Mouse (Mus musculus): ENCODE results near the gene Timm44.

The Timm44 gene

GRCm38 (mm10) chr8:4237814-4238433 is 37.8 kb downstream of the Timm44 start:
- DNase-seq (ENCODE audit: low read depth, low spot score): no peak

- DNase-seq (ENCODE audit: low read depth, low spot score): no peak
These were observed 44.9 kb downstream of the Timm44 start for GRCm38 (mm10) chr8:4230612-4231351.

- DNase-seq (ENCODE audit: low read depth, low spot score): no peak
These were observed 45.9 kb downstream of the Timm44 start for GRCm38 (mm10) chr8:4229784-4230183.

- DNase-seq (ENCODE audit: low read depth, low spot score): no peak
These were observed 47.8 kb downstream of the Timm44 start for GRCm38 (mm10) chr8:4227919-4228318.

- DNase-seq (ENCODE audit: low read depth, low spot score): no peak
These were observed 48.9 kb downstream of the Timm44 start, which contains the start of gene Lrrc8e for GRCm38 (mm10) chr8:4226739-4227347. Gene Lrrc8e, plus strand, starts transcription at chr8:4226827.

- DNase-seq (ENCODE audit: low read depth, low spot score): no peak
These were observed 49.4 kb downstream of the Timm44 start for GRCm38 (mm10) chr8:4226323-4226722.

- DNase-seq (ENCODE audit: low read depth, low spot score): no peak
These were observed 53.7 kb downstream of the Timm44 start for GRCm38 (mm10) chr8:4222059-4222458.

- DNase-seq (ENCODE audit: low read depth, low spot score): no peak
These were observed 56.1 kb downstream of the Timm44 start for GRCm38 (mm10) chr8:4219617-4220016.

GRCm38 (mm10) chr8:4216791-4217621 is 58.7 kb downstream of the Timm44 start, which contains the start of gene Prr36:
Gene Prr36, minus strand, starts transcription at chr8:4217459.
- DNase-seq (ENCODE audit: low read depth, low spot score): peak; percentile 33

- no peak for DNase-seq (ENCODE audit: low read depth, low spot score)
These were observed 59.4 kb downstream of the Timm44 start for GRCm38 (mm10) chr8:4216296-4216695.

GRCm38 (mm10) chr8:4214006-4214980 is 61.4 kb downstream of the Timm44 start:
- DNase-seq (ENCODE audit: low read depth, low spot score): peak; percentile 82

GRCm38 (mm10) chr8:4213210-4214005 is 62.3 kb downstream of the Timm44 start:
- peak; percentile 62 for DNase-seq (ENCODE audit: low read depth, low spot score)

GRCm38 (mm10) chr8:4212809-4213209 is 62.9 kb downstream of the Timm44 start:
- peak; percentile 49 for DNase-seq (ENCODE audit: low read depth, low spot score)

GRCm38 (mm10) chr8:4211097-4211496 is 64.6 kb downstream of the Timm44 start:
- DNase-seq (ENCODE audit: low read depth, low spot score): peak; percentile 26
